Mouse (Mus musculus) E14TG2a.4 (cell line): ENCODE data around the gene Dhrs3.

ENCODE experiments used
- CTCF ChIP-seq: conservative IDR thresholded peaks from 2 replicates; pipeline ENCODE4 v1.5.1; 2014; ENCODE audit warnings: low read length
- NANOG ChIP-seq: IDR thresholded peaks from 2 replicates; pipeline ENCODE4 v1.6.1; 2014; ENCODE audit warnings: borderline replicate concordance, low read length, mixed read lengths
- POU5F1 ChIP-seq: IDR thresholded peaks from 2 replicates; pipeline ENCODE4 v1.6.1; 2014; ENCODE audit warnings: low read length, borderline replicate concordance

GRCm38 (mm10) chr4:144903088-144903487 lies 10.5 kb downstream of the Dhrs3 start:
- TF ChIP-seq CTCF (no peak), NANOG (no peak), POU5F1 (no peak)
